Mouse (Mus musculus): ENCODE measurements at regions not wholly inside any gene's neighbourhood (a gene's known extent, or its start where the extent isn't known, plus 50 kb on each side); places are given as distances from the start of the nearest gene placed in this dataset.
A peak's percentile ranks its signal among the peaks of the same experiment; 100 is the strongest.

DNA sequence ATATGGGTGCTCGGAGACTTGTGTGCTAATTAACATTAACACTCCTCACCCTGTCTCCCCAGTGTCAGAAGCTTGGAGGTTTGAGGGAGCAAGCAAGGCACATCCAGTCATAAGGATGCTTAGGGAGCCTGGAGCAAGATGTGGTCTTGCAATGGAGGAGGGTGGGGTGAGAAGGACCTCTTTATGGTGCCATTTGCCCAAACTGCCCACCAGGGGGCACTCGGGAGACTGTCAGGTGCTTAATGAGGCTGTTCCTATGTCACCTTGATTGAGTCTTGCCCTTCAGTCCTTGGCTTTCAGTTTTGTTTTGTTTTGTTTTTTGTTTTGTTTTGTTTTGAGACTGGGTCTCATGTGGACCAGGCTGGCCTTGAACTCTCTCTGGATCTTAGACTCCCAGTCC is 138.3 kb upstream of the Sdk2 start:
- H3K4me3 ChIP-seq (replicated peaks in 1 of 3; ENCODE audit: low read depth in 2 of 3, low read length in 2 of 3, poor library complexity in 1 of 3) = no peak overlapping the region
- no peaks in the 10 kb centered on the region for H3K36me3 ChIP-seq (replicated peaks in 1 of 2; ENCODE audit: control insufficient read depth in 1 of 2, insufficient read depth in 1 of 2, low read length in 1 of 2)
- H3K4me1 ChIP-seq (ENCODE audit: control insufficient read depth in 1 of 2, insufficient read depth in 2 of 2) = peaks cover 0 to 9% of the 10 kb centered on the region in 2 experiments; a peak in 2 of 4 replicates
- H3K27ac ChIP-seq (ENCODE audit: insufficient read depth, low read depth) = no peak overlapping the region
- in situ Hi-C loops (cut with MboI; ENCODE audit: low pct_ligation_motif_present, low pct_unique_long_range_greater_than_20kb, low sequenced_read_pairs) (loop anchor here (5.0 to 10.0 kb wide), 2 partner anchors 82 to 430 kb away; no protein-coding TSS in a partner anchor), dilution Hi-C loops (cut with MboI; ENCODE audit: extremely low pct_ligation_motif_present, extremely low pct_unique_long_range_greater_than_20kb, low sequenced_read_pairs) (no loop called here)
- peaks cover 27% of the 10 kb centered on the region for H3K27me3 ChIP-seq (replicated peaks)
- TF ChIP-seq CTCF (conservative IDR thresholded peaks at IDR 0.05 in 1 of 2, IDR thresholded peaks at IDR 0.05 in 1 of 2; ENCODE audit: low read depth in 2 of 2, low read length in 2 of 2) (peak; percentile 76 to 96), RAD21 (IDR thresholded peaks at IDR 0.05; ENCODE audit: low read depth, low read length) (peak; percentile 52), CHD1 (IDR thresholded peaks at IDR 0.05; ENCODE audit: low read depth, low read length) (no peak), SMC3 (IDR thresholded peaks at IDR 0.05; ENCODE audit: low read depth, low read length) (peak; percentile 73)
- no peak overlapping the region for H3K9ac ChIP-seq (ENCODE audit: insufficient read depth, low read depth)
- H3K9me3 ChIP-seq (replicated peaks; ENCODE audit: low read length) = peaks cover 5% of the 10 kb centered on the region
- peak; percentile 84 for DNase-seq (ENCODE audit: extremely low read depth)
- H3K79me2 ChIP-seq (replicated peaks; ENCODE audit: control insufficient read depth, extremely low read depth, insufficient read depth, poor library complexity, severe bottlenecking) = no peaks in the 10 kb centered on the region
- H3K4me2 ChIP-seq (ENCODE audit: insufficient read depth, low read depth, poor library complexity, severe bottlenecking) = no peak overlapping the region

- peaks cover 5% of the 10 kb centered on the region for H3K9me3 ChIP-seq (replicated peaks; ENCODE audit: low read length)
Observed at GRCm38 (mm10) chr11:114203416-114203815, 136.6 kb upstream of the Sdk2 start.

DNA sequence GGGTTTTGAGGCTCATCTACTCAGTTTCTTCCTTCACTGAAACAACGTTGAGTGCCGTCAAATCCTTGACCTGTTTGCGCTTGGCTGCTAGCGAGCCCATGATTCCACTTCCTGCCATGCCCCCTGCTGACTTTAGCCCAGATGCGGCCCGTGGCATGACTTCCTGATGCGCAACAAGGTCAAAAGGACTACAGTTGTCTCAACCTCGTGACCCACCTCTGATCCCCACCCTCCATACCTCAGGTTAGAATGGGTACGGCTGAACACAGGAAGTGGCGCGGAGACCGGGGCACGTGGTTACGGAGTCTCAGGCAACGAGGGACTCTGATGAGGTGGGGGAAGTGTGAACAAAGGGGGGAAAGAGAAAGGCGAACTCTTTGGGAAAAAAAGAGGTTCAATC is 135.6 kb upstream of the Sdk2 start:
- H3K9ac ChIP-seq (ENCODE audit: insufficient read depth, low read depth) = no peak overlapping the region
- H3K27me3 ChIP-seq (replicated peaks) = peaks cover 53% of the 10 kb centered on the region
- no peak overlapping the region for H3K4me3 ChIP-seq (replicated peaks in 1 of 3; ENCODE audit: low read depth in 2 of 3, low read length in 2 of 3, poor library complexity in 1 of 3)
- dilution Hi-C loops (cut with MboI; ENCODE audit: extremely low pct_ligation_motif_present, extremely low pct_unique_long_range_greater_than_20kb, low sequenced_read_pairs) = no loop called here
- H3K9me3 ChIP-seq (replicated peaks; ENCODE audit: low read length) = peaks cover 5% of the 10 kb centered on the region
- no peaks in the 10 kb centered on the region for H3K4me1 ChIP-seq (ENCODE audit: control insufficient read depth in 1 of 2, insufficient read depth in 2 of 2)
- TF ChIP-seq CTCF (conservative IDR thresholded peaks at IDR 0.05 in 1 of 2, IDR thresholded peaks at IDR 0.05 in 1 of 2; ENCODE audit: low read depth in 2 of 2, low read length in 2 of 2) (no peak), USF1 (IDR thresholded peaks at IDR 0.05; ENCODE audit: low read depth, low read length) (no peak), PAX5 (IDR thresholded peaks at IDR 0.05; ENCODE audit: low read length) (no peak), E2F4 (IDR thresholded peaks at IDR 0.05; ENCODE audit: insufficient replicate concordance, low read depth, low read length) (no peak), POLR2AphosphoS2 (IDR thresholded peaks at IDR 0.05; ENCODE audit: low read depth, low read length) (no peak), EP300 (IDR thresholded peaks at IDR 0.05; ENCODE audit: low read length) (no peak), MAX (IDR thresholded peaks at IDR 0.05; ENCODE audit: low read length) (no peak), IRF4 (IDR thresholded peaks at IDR 0.05; ENCODE audit: low read depth, low read length) (no peak), SMC3 (IDR thresholded peaks at IDR 0.05; ENCODE audit: low read depth, low read length) (no peak), GABPA (IDR thresholded peaks at IDR 0.05; ENCODE audit: insufficient replicate concordance, low read depth, low read length) (no peak), TBP (conservative IDR thresholded peaks at IDR 0.05; ENCODE audit: low read depth, low read length) (no peak), MEF2A (IDR thresholded peaks at IDR 0.05; ENCODE audit: borderline replicate concordance, low read depth, low read length) (no peak), NELFE (IDR thresholded peaks at IDR 0.05; ENCODE audit: low read depth, low read length) (no peak), CHD2 (IDR thresholded peaks at IDR 0.05; ENCODE audit: low read length) (no peak), TCF12 (IDR thresholded peaks at IDR 0.05; ENCODE audit: low read depth, low read length) (no peak)
- no peaks in the 10 kb centered on the region for H3K36me3 ChIP-seq (replicated peaks in 1 of 2; ENCODE audit: control insufficient read depth in 1 of 2, insufficient read depth in 1 of 2, low read length in 1 of 2)
- no peaks in the 10 kb centered on the region for H3K79me2 ChIP-seq (replicated peaks; ENCODE audit: control insufficient read depth, extremely low read depth, insufficient read depth, poor library complexity, severe bottlenecking)
- no peak overlapping the region for H3K4me2 ChIP-seq (ENCODE audit: insufficient read depth, low read depth, poor library complexity, severe bottlenecking)
- in situ Hi-C loops (cut with MboI; ENCODE audit: low pct_ligation_motif_present, low pct_unique_long_range_greater_than_20kb, low sequenced_read_pairs) = loop anchor here (10.0 kb wide), 1 partner anchor 432 kb away; no protein-coding TSS in a partner anchor
- H3K27ac ChIP-seq (ENCODE audit: insufficient read depth, low read depth) = no peak overlapping the region
- DNase-seq (ENCODE audit: extremely low read depth) = no peak

More at GRCm38 (mm10) chr11:114203416-114203815, 136.6 kb upstream of the Sdk2 start:
- Histone ChIP-seq H3K4me3 (replicated peaks in 1 of 3; ENCODE audit: low read depth in 2 of 3, low read length in 2 of 3, poor library complexity in 1 of 3) (no peak overlapping the region), H3K4me1 (ENCODE audit: control insufficient read depth in 1 of 2, insufficient read depth in 2 of 2) (no peaks in the 10 kb centered on the region), H3K27ac (ENCODE audit: insufficient read depth, low read depth) (no peak overlapping the region), H3K79me2 (replicated peaks; ENCODE audit: control insufficient read depth, extremely low read depth, insufficient read depth, poor library complexity, severe bottlenecking) (no peaks in the 10 kb centered on the region), H3K4me2 (ENCODE audit: insufficient read depth, low read depth, poor library complexity, severe bottlenecking) (no peak overlapping the region), H3K9ac (ENCODE audit: insufficient read depth, low read depth) (no peak overlapping the region), H3K27me3 (replicated peaks) (peaks cover 44% of the 10 kb centered on the region), H3K36me3 (replicated peaks in 1 of 2; ENCODE audit: control insufficient read depth in 1 of 2, insufficient read depth in 1 of 2, low read length in 1 of 2) (no peaks in the 10 kb centered on the region)
- TF ChIP-seq CHD1 (IDR thresholded peaks at IDR 0.05; ENCODE audit: low read depth, low read length) (no peak), ELF1 (IDR thresholded peaks at IDR 0.05; ENCODE audit: low read depth, low read length) (no peak), SMC3 (IDR thresholded peaks at IDR 0.05; ENCODE audit: low read depth, low read length) (no peak), IRF4 (IDR thresholded peaks at IDR 0.05; ENCODE audit: low read depth, low read length) (no peak)
- dilution Hi-C loops (cut with MboI; ENCODE audit: extremely low pct_ligation_motif_present, extremely low pct_unique_long_range_greater_than_20kb, low sequenced_read_pairs) (no loop called here), in situ Hi-C loops (cut with MboI; ENCODE audit: low pct_ligation_motif_present, low pct_unique_long_range_greater_than_20kb, low sequenced_read_pairs) (loop anchor here (10.0 kb wide), 1 partner anchor 431 kb away; no protein-coding TSS in a partner anchor)
- no peak for DNase-seq (ENCODE audit: extremely low read depth)

Data from CH12.LX (cell line).